Comparison of ENCODE assay signal across 8 mouse cellular contexts in genomic region chr8:111712588-111712987, GRCm38 (mm10). TPM values are rescaled to one million over a fixed set of nuclear protein-coding genes. Genes with fewer than 3 reads are reported as not detected.
A peak's percentile ranks its signal among the peaks of the same experiment; 100 is the strongest.
DNase-seq lines count a peak whose midpoint lies in the region; ATAC-seq and TF ChIP-seq lines count a peak whose summit lies in the region.

No protein-coding gene starts in this region.

- peak; percentile 70 for DNase-seq in embryo, embryonic 10 days (ENCODE audit: low spot score)
- no peak for DNase-seq in embryo, embryonic 9.5 days (ENCODE audit: extremely low spot score)
- DNase-seq in testis, postnatal 14 days (ENCODE audit: low spot score): no peak
- DNase-seq in cerebellum, postnatal 14 days: peak; percentile 93 to 95
- peak; percentile 34 for DNase-seq in liver, embryonic 13.5 days
- peak; percentile 40 to 50 for DNase-seq in spleen, postnatal 36 days (ENCODE audit: low spot score in 2 of 2)

- TF ChIP-seq CTCF in testis, adult 2 months (IDR thresholded peaks at IDR 0.05; ENCODE audit: control insufficient read depth, insufficient read depth, insufficient replicate concordance, low read depth, low read length): peak; percentile 54; the same call in 1 of the 2 replicates

- H3K9ac ChIP-seq in hindbrain, embryonic 12.5 days: 0 out of 2 replicates have a peak overlapping the region, but pooled peaks have one; percentile 9
- H3K9ac ChIP-seq in liver, embryonic 13.5 days: no peak overlapping the region

- H3K27ac ChIP-seq in testis, adult 2 months (ENCODE audit: control insufficient read depth, insufficient read depth, low read depth, low read length): no peak overlapping the region
- no peak overlapping the region for H3K27ac ChIP-seq in hindbrain, embryonic 12.5 days
- no peak overlapping the region for H3K27ac ChIP-seq in liver, embryonic 13.5 days

- WGBS in hindbrain, embryonic 12.5 days: 80% methylated on average over 6 of the region's 6 CpGs
- 54% methylated on average over 6 of the region's 6 CpGs for WGBS in liver, embryonic 13.5 days (ENCODE audit: insufficient replicate concordance)

- ATAC-seq in hindbrain, embryonic 12.5 days (ENCODE audit: low FRiP score): no peak
- ATAC-seq in liver, embryonic 13.5 days (ENCODE audit: low read depth): no peak

- no peaks in the 10 kb centered on the region for H3K27me3 ChIP-seq in testis, adult 2 months (ENCODE audit: control insufficient read depth, insufficient read depth, low read length)
- H3K27me3 ChIP-seq in hindbrain, embryonic 12.5 days: no peaks in the 10 kb centered on the region
- 0 out of 2 replicates have a peak, but pooled peaks cover 2% of the 10 kb centered on the region for H3K27me3 ChIP-seq in liver, embryonic 13.5 days

- H3K4me3 ChIP-seq in testis, adult 2 months (ENCODE audit: control insufficient read depth, low read depth, low read length): no peak overlapping the region
- no peak overlapping the region for H3K4me3 ChIP-seq in hindbrain, embryonic 12.5 days
- H3K4me3 ChIP-seq in liver, embryonic 13.5 days (replicated peaks): no peak overlapping the region

- H3K4me1 ChIP-seq in testis, adult 2 months (ENCODE audit: control insufficient read depth, insufficient read depth, low read length): peaks cover 4% of the 10 kb centered on the region
- peaks cover 27% of the 10 kb centered on the region for H3K4me1 ChIP-seq in hindbrain, embryonic 12.5 days
- peaks cover 22% of the 10 kb centered on the region for H3K4me1 ChIP-seq in liver, embryonic 13.5 days (replicated peaks)

- peaks cover 3% of the 10 kb centered on the region; the same call in 1 of the 2 replicates for H3K36me3 ChIP-seq in testis, adult 2 months (ENCODE audit: control insufficient read depth, insufficient read depth, low read length)
- H3K36me3 ChIP-seq in hindbrain, embryonic 12.5 days: peaks cover 76% of the 10 kb centered on the region
- H3K36me3 ChIP-seq in liver, embryonic 13.5 days: peaks cover 34% of the 10 kb centered on the region

- no peak overlapping the region for H3K4me2 ChIP-seq in hindbrain, embryonic 12.5 days (replicated peaks)
- H3K4me2 ChIP-seq in liver, embryonic 13.5 days: no peak overlapping the region

- no peaks in the 10 kb centered on the region for H3K9me3 ChIP-seq in hindbrain, embryonic 12.5 days (replicated peaks)
- H3K9me3 ChIP-seq in liver, embryonic 13.5 days (replicated peaks): no peaks in the 10 kb centered on the region

- TF ChIP-seq POLR2A in testis, adult 2 months (IDR thresholded peaks at IDR 0.05; ENCODE audit: control insufficient read depth, low read depth, low read length): no peak

RNA-seq across cellular contexts. Expression of gene Ctrb1, which starts 21.8 kb away (rescaled TPM):
- polyA plus RNA-seq in testis, adult 2 months (2012; rRNA removed): 1.4 and 3.1 TPM in 2 replicates
- not detected in 2 replicates for polyA plus RNA-seq in hindbrain, embryonic 12.5 days (2016; fragmentation: Nextera tagmentation; extraction: Ambion mirVana)
- 1.5 and 2.9 TPM in 2 replicates for polyA plus RNA-seq in liver, embryonic 13.5 days (2015; fragmentation: Nextera tagmentation; extraction: Ambion mirVana)

RNA-seq across cellular contexts. Expression of gene Bcar1, which starts 31.0 kb away (rescaled TPM):
- polyA plus RNA-seq in testis, adult 2 months (2012; rRNA removed): 29.5 and 30.9 TPM in 2 replicates
- polyA plus RNA-seq in hindbrain, embryonic 12.5 days (2016; fragmentation: Nextera tagmentation; extraction: Ambion mirVana): 50.7 and 56.5 TPM in 2 replicates
- polyA plus RNA-seq in liver, embryonic 13.5 days (2015; fragmentation: Nextera tagmentation; extraction: Ambion mirVana): 5.6 and 6.3 TPM in 2 replicates

Comparison
In these comparisons a context has a peak if more than half of its experiments do, and no peak if none do; other contexts are left out.
1. DNase-seq: peak in embryo, embryonic 10 days (single experiment), cerebellum, postnatal 14 days (2 of 2), liver, embryonic 13.5 days (single experiment) and spleen, postnatal 36 days (2 of 2); none in embryo, embryonic 9.5 days (single experiment) and testis, postnatal 14 days (single experiment).